Comparison of ENCODE assay signal across 16 mouse cellular contexts in the genomic region with DNA sequence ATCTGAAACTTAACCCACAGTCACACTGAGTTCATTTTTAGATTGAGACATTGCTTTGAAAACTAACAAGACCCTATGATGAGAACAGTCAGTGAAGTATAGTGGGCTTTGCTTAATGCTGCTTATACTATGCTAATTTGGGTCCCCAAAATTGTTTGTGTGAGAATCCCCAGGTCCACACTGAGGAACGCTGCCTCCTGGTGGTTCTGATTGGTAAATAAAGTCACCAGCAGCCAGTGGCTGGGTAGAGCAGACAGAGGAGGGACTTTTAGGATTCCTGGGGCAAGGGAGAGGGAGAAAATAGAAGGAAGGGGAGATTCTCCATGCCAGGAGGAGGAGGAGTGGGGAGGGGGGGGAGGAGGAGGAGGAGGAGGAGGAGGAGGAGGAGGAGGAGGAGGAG.
A peak's percentile ranks its signal among the peaks of the same experiment; 100 is the strongest.
DNase-seq lines count a peak whose midpoint lies in the region; ATAC-seq and TF ChIP-seq lines count a peak whose summit lies in the region.
"Had no signal": no experiment of that assay in that cellular context is flagged by ENCODE, and none has a peak within 500 bp of the region (broad histone marks: within the 10 kb centered on the region; RNA-seq: fewer than 3 reads in every experiment).

No protein-coding gene starts in this region.

- no peak for TF ChIP-seq POLR2A in brain, embryonic 14.5 days (IDR thresholded peaks at IDR 0.05; ENCODE audit: borderline replicate concordance, extremely low read depth, insufficient read depth, insufficient read length, poor library complexity, severe bottlenecking)

- TF ChIP-seq EP300 in lung, postnatal 0 days (IDR thresholded peaks at IDR 0.05), result no peak

- no peaks in the 10 kb centered on the region for H3K36me3 ChIP-seq in heart, embryonic 11.5 days (ENCODE audit: control insufficient read depth, insufficient read depth, low read length)
- no peaks in the 10 kb centered on the region for H3K36me3 ChIP-seq in lung, postnatal 0 days (ENCODE audit: insufficient read depth, low read length)
- H3K36me3 ChIP-seq: embryonic facial prominence, embryonic 15.5 days; forebrain, embryonic 15.5 days; heart, embryonic 15.5 days; hindbrain, embryonic 15.5 days; liver, embryonic 13.5 days had no signal

- no peak overlapping the region for H3K4me2 ChIP-seq in heart, embryonic 11.5 days
- no peak overlapping the region for H3K4me2 ChIP-seq in lung, postnatal 0 days (replicated peaks; ENCODE audit: low read depth, low read length)
- H3K4me2 ChIP-seq: embryonic facial prominence, embryonic 15.5 days; forebrain, embryonic 15.5 days; heart, embryonic 15.5 days; hindbrain, embryonic 15.5 days; liver, embryonic 13.5 days; midbrain, embryonic 11.5 days had no signal

- no peaks in the 10 kb centered on the region for H3K27me3 ChIP-seq in heart, embryonic 11.5 days (ENCODE audit: control insufficient read depth, insufficient read depth, low read length)
- no peaks in the 10 kb centered on the region for H3K27me3 ChIP-seq in lung, postnatal 0 days (replicated peaks; ENCODE audit: insufficient read depth, low read length)
- H3K27me3 ChIP-seq: embryonic facial prominence, embryonic 15.5 days; forebrain, embryonic 15.5 days; heart, embryonic 15.5 days; hindbrain, embryonic 15.5 days; liver, embryonic 13.5 days had no signal

- no peak overlapping the region for H3K9ac ChIP-seq in heart, embryonic 11.5 days (ENCODE audit: low read depth, low read length)
- no peak overlapping the region for H3K9ac ChIP-seq in lung, postnatal 0 days (replicated peaks; ENCODE audit: low read depth)
- H3K9ac ChIP-seq: embryonic facial prominence, embryonic 15.5 days; forebrain, embryonic 15.5 days; heart, embryonic 15.5 days; hindbrain, embryonic 15.5 days; liver, embryonic 13.5 days had no signal

- TF ChIP-seq CTCF in lung, postnatal 0 days (IDR thresholded peaks at IDR 0.05), result peak; percentile 54
- TF ChIP-seq CTCF in brain, embryonic 14.5 days (IDR thresholded peaks at IDR 0.05; ENCODE audit: borderline replicate concordance, extremely low read depth, insufficient read depth, insufficient read length), result peak; percentile 41; the same call in 1 of the 2 replicates

- 24% methylated on average over 1 of the region's 1 CpGs for WGBS in heart, embryonic 11.5 days (ENCODE audit: insufficient replicate concordance)
- 26% methylated on average over 1 of the region's 1 CpGs for WGBS in lung, postnatal 0 days

- no peak overlapping the region for H3K27ac ChIP-seq in heart, embryonic 11.5 days (ENCODE audit: low read depth, low read length)
- H3K27ac ChIP-seq in lung, postnatal 0 days (ENCODE audit: low read length), result no peak overlapping the region
- H3K27ac ChIP-seq: embryonic facial prominence, embryonic 15.5 days; forebrain, embryonic 15.5 days; heart, embryonic 15.5 days; hindbrain, embryonic 15.5 days; liver, embryonic 13.5 days had no signal

- no peaks in the 10 kb centered on the region for H3K9me3 ChIP-seq in heart, embryonic 11.5 days (replicated peaks; ENCODE audit: control insufficient read depth, low read length)
- no peaks in the 10 kb centered on the region for H3K9me3 ChIP-seq in lung, postnatal 0 days (ENCODE audit: low read length)
- H3K9me3 ChIP-seq: embryonic facial prominence, embryonic 15.5 days; forebrain, embryonic 15.5 days; heart, embryonic 15.5 days; hindbrain, embryonic 15.5 days; liver, embryonic 13.5 days had no signal

- DNase-seq in heart, postnatal 4 days, result peak; percentile 13
- no peak for DNase-seq in lung, postnatal 0 days (ENCODE audit: low spot score)
- no peak for DNase-seq in lung, postnatal 36 days
- DNase-seq in NIH3T3 (ENCODE audit: low read depth), result peak; percentile 35
- DNase-seq in brain, embryonic 14.5 days (ENCODE audit: low read depth), result no peak
- DNase-seq in layer of hippocampus, adult 9-11 months, result no peak
- no peak for DNase-seq in layer of hippocampus, adult 11-12 months (ENCODE audit: low spot score)
- DNase-seq: cerebellum, adult 9-11 months; gastrocnemius, postnatal 25 days; liver, embryonic 13.5 days had no signal

- H3K4me3 ChIP-seq in heart, embryonic 11.5 days (ENCODE audit: low read depth, low read length), result no peak overlapping the region
- no peak overlapping the region for H3K4me3 ChIP-seq in lung, postnatal 0 days (ENCODE audit: low read depth, low read length)
- H3K4me3 ChIP-seq: embryonic facial prominence, embryonic 15.5 days; forebrain, embryonic 15.5 days; heart, embryonic 15.5 days; hindbrain, embryonic 15.5 days; liver, embryonic 13.5 days had no signal

- H3K4me1 ChIP-seq in heart, embryonic 11.5 days (ENCODE audit: control insufficient read depth, insufficient read depth, low read length), result no peaks in the 10 kb centered on the region
- no peaks in the 10 kb centered on the region for H3K4me1 ChIP-seq in lung, postnatal 0 days (ENCODE audit: insufficient read depth, low read depth, low read length)
- H3K4me1 ChIP-seq: embryonic facial prominence, embryonic 15.5 days; forebrain, embryonic 15.5 days; heart, embryonic 15.5 days; hindbrain, embryonic 15.5 days; liver, embryonic 13.5 days had no signal

- no peak for ATAC-seq in heart, embryonic 11.5 days (replicated peaks; ENCODE audit: insufficient number of reproducible peaks, low FRiP score, low TSS enrichment)
- no peak for ATAC-seq in lung, postnatal 0 days
- ATAC-seq: forebrain, embryonic 15.5 days had no signal

Comparison
In these comparisons a context has a peak if more than half of its experiments do, and no peak if none do; other contexts are left out.
1. DNase-seq: peak in heart, postnatal 4 days (single experiment) and NIH3T3 (single experiment); none in lung, postnatal 0 days (single experiment), lung, postnatal 36 days (single experiment), brain, embryonic 14.5 days (single experiment), layer of hippocampus, adult 9-11 months (single experiment) and layer of hippocampus, adult 11-12 months (single experiment).